Comparison of ENCODE assay signal across 8 mouse cellular contexts in the genomic region with DNA sequence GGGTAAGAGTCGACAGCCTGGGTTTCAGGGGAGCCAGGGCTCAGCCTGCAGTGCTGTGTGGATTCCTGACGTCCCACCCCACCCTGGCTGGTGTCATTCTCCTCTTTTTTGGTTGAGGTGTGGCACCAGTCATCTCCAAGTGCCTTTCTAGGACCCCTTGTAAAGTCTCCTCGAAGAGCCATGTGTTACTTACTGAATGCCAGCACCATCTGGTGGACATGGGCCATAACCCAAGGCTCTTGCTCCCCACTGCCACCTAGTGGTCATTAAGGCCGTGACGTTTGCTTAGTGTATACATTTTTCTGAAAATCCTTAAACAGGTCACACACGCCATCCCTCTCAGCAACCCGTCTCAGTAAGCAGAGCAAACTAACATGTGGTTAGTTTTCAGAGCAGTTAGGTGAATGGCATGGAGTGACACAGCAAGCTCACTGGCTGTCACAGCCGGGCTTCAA. TPM values are rescaled to one million over a fixed set of nuclear protein-coding genes. Genes with fewer than 3 reads are reported as not detected.
DNase-seq lines count a peak whose midpoint lies in the region; ATAC-seq lines count a peak whose summit lies in the region.

No protein-coding gene starts in this region.

- H3K4me2 ChIP-seq in limb, embryonic 11.5 days (ENCODE audit: low read depth, severe bottlenecking): no peak overlapping the region
- H3K4me2 ChIP-seq in midbrain, embryonic 15.5 days: no peak overlapping the region

- H3K4me1 ChIP-seq in limb, embryonic 11.5 days (ENCODE audit: control insufficient read depth, insufficient read depth, low read length): no peaks in the 10 kb centered on the region
- no peaks in the 10 kb centered on the region for H3K4me1 ChIP-seq in midbrain, embryonic 15.5 days

- DNase-seq in 3134 (ENCODE audit: extremely low read depth, insufficient read length, low spot score): peak; percentile 76
- DNase-seq in adrenal gland, adult 18-20 months (ENCODE audit: low spot score in 2 of 2): peak; percentile 63 to 64
- DNase-seq in embryo, embryonic 10.5 days (ENCODE audit: low spot score): peak; percentile 97
- peak; percentile 57 to 86 for DNase-seq in kidney, adult 8-10 months
- peak; percentile 88 for DNase-seq in limb, embryonic 11.5 days (ENCODE audit: low spot score)
- peak; percentile 35 to 69 for DNase-seq in spleen, postnatal 14 days (ENCODE audit: low spot score in 2 of 2)

- no peak overlapping the region for H3K27ac ChIP-seq in limb, embryonic 11.5 days (replicated peaks; ENCODE audit: low read depth, low read length)
- no peak overlapping the region for H3K27ac ChIP-seq in midbrain, embryonic 15.5 days

- no peak overlapping the region for H3K9ac ChIP-seq in limb, embryonic 11.5 days (ENCODE audit: low read length)
- no peak overlapping the region for H3K9ac ChIP-seq in midbrain, embryonic 15.5 days

- peak; percentile 87 for ATAC-seq in granulocyte monocyte progenitor cell, adult 5-6 weeks (replicated peaks; ENCODE audit: poor library complexity, severe bottlenecking)
- 0 out of 2 replicates have a peak, but pooled peaks have one; percentile 68 for ATAC-seq in limb, embryonic 11.5 days (ENCODE audit: insufficient number of reproducible peaks, low FRiP score, low TSS enrichment, low read depth)
- peak; percentile 81 for ATAC-seq in midbrain, embryonic 15.5 days (replicated peaks)

- H3K9me3 ChIP-seq in limb, embryonic 11.5 days (ENCODE audit: control insufficient read depth, low read length): no peaks in the 10 kb centered on the region
- no peaks in the 10 kb centered on the region for H3K9me3 ChIP-seq in midbrain, embryonic 15.5 days

- no peak overlapping the region for H3K4me3 ChIP-seq in limb, embryonic 11.5 days (ENCODE audit: low read depth, low read length)
- H3K4me3 ChIP-seq in midbrain, embryonic 15.5 days: no peak overlapping the region

- 21% methylated on average over 8 of the region's 8 CpGs for WGBS in limb, embryonic 11.5 days
- 19% methylated on average over 8 of the region's 8 CpGs for WGBS in midbrain, embryonic 15.5 days

- no peaks in the 10 kb centered on the region for H3K36me3 ChIP-seq in limb, embryonic 11.5 days (ENCODE audit: control insufficient read depth, insufficient read depth, low read length)
- H3K36me3 ChIP-seq in midbrain, embryonic 15.5 days (replicated peaks): no peaks in the 10 kb centered on the region

- H3K27me3 ChIP-seq in limb, embryonic 11.5 days (ENCODE audit: control insufficient read depth, insufficient read depth, low read length): no peaks in the 10 kb centered on the region
- no peaks in the 10 kb centered on the region for H3K27me3 ChIP-seq in midbrain, embryonic 15.5 days (replicated peaks)

RNA-seq across cellular contexts. Expression of a gene that starts 10.3 kb away (rescaled TPM):
- 10 to 100 TPM; 19.2 to 19.5 TPM for total RNA-seq in adrenal gland, adult 18-20 months (2021)
- 15.7 and 30.6 TPM in 2 replicates for total RNA-seq in granulocyte monocyte progenitor cell, adult 5-6 weeks (2014; fragmentation: Nextera tagmentation)
- 15.7 and 24.6 TPM in 2 replicates for total RNA-seq in granulocyte monocyte progenitor cell, adult 5-6 weeks (2017)
- 15.1 and 17.7 TPM in 2 replicates for polyA plus RNA-seq in limb, embryonic 11.5 days (2014; fragmentation: Nextera tagmentation; extraction: Ambion mirVana)
- polyA plus RNA-seq in midbrain, embryonic 15.5 days (2015; fragmentation: Nextera tagmentation; extraction: Ambion mirVana): 37.5 and 40.2 TPM in 2 replicates
